Mouse (Mus musculus) thymus, adult 18-20 months (tissue): Measurements from ENCODE around the gene Spint2.

Experiments
- DNase-seq, 2 experiments: peaks; one replicate each; pipeline ENCODE4 v3.0.0; 2022; ENCODE audit warnings: mixed read lengths in 2 of 2

Spint2 gene

GRCm38 (mm10) chr7:29279261-29279660, 2.5 kb downstream of the Spint2 start:
- DNase-seq = peak; percentile 21 to 35

GRCm38 (mm10) chr7:29277510-29277909, 4.2 kb downstream of the Spint2 start:
- no peak for DNase-seq

- no peak for DNase-seq
Measured at GRCm38 (mm10) chr7:29276715-29277114, 5.0 kb downstream of the Spint2 start.

GRCm38 (mm10) chr7:29271687-29272465, 9.8 kb downstream of the Spint2 start:
- no peak for DNase-seq

- DNase-seq = no peak
Measured at GRCm38 (mm10) chr7:29270445-29270844, 11.3 kb downstream of the Spint2 start.

GRCm38 (mm10) chr7:29266931-29267330, 14.8 kb downstream of the Spint2 start:
- no peak for DNase-seq

GRCm38 (mm10) chr7:29265636-29266035, 16.1 kb downstream of the Spint2 start:
- DNase-seq = no peak

- DNase-seq = no peak
Measured at GRCm38 (mm10) chr7:29263831-29264230, 17.9 kb downstream of the Spint2 start.

GRCm38 (mm10) chr7:29262151-29262550, 19.6 kb downstream of the Spint2 start:
- no peak for DNase-seq

- DNase-seq = peak in 1 of 2 experiments; percentile 42
Measured at GRCm38 (mm10) chr7:29259781-29260730, 21.7 kb downstream of the Spint2 start.

- no peak for DNase-seq
Measured at GRCm38 (mm10) chr7:29257368-29257767, 24.3 kb downstream of the Spint2 start.

- no peak for DNase-seq
Measured at GRCm38 (mm10) chr7:29255875-29256274, 25.8 kb downstream of the Spint2 start.

- no peak for DNase-seq
Measured at GRCm38 (mm10) chr7:29253842-29254241, 27.9 kb downstream of the Spint2 start.

GRCm38 (mm10) chr7:29251166-29251565, 30.5 kb downstream of the Spint2 start:
- peak; percentile 44 to 66 for DNase-seq

- DNase-seq = peak; percentile 25 to 49
Measured at GRCm38 (mm10) chr7:29248261-29248841, 33.4 kb downstream of the Spint2 start, which contains the start of gene 2200002D01Rik. Gene 2200002D01Rik (minus strand): TSS chr7:29248466.

- DNase-seq = peak; percentile 19 to 31
Measured at GRCm38 (mm10) chr7:29247706-29248105, 34.0 kb downstream of the Spint2 start.

GRCm38 (mm10) chr7:29247314-29247700, 34.4 kb downstream of the Spint2 start:
- peak; percentile 72 to 80 for DNase-seq

- no peak for DNase-seq
Measured at GRCm38 (mm10) chr7:29246619-29247313, 34.9 kb downstream of the Spint2 start.

- DNase-seq = no peak
Measured at GRCm38 (mm10) chr7:29246015-29246414, 35.7 kb downstream of the Spint2 start.

GRCm38 (mm10) chr7:29244732-29245416, 36.8 kb downstream of the Spint2 start:
- no peak for DNase-seq

GRCm38 (mm10) chr7:29238019-29238967, 43.4 kb downstream of the Spint2 start, which contains the start of gene Yif1b:
Gene Yif1b (plus strand): TSS chr7:29238329.
- DNase-seq = peak; percentile 96 to 99
